Mouse (Mus musculus): ENCODE measurements around the gene 5730409E04Rik. TPM values are rescaled to one million over a fixed set of nuclear protein-coding genes. Genes with fewer than 3 reads are reported as not detected.

Gene 5730409E04Rik
- 0.13 and 0.18 TPM in 2 replicates for polyA plus RNA-seq (2015; fragmentation: Nextera tagmentation; extraction: Ambion mirVana)

GRCm38 (mm10) chr4:126609606-126610181, at the start of gene 5730409E04Rik:
Gene 5730409E04Rik, plus strand, starts transcription at chr4:126609818.
- no peaks in the 10 kb centered on the region for H3K9me3 ChIP-seq (replicated peaks; ENCODE audit: control insufficient read depth, low read length)
- no peaks in the 10 kb centered on the region for H3K36me3 ChIP-seq (ENCODE audit: control insufficient read depth, insufficient read depth)
- H3K4me1 ChIP-seq (ENCODE audit: control insufficient read depth, low read depth, low read length) = no peaks in the 10 kb centered on the region
- WGBS (ENCODE audit: insufficient replicate concordance) = 1% methylated on average over 48 of the region's 48 CpGs
- H3K27me3 ChIP-seq (ENCODE audit: control insufficient read depth, insufficient read depth, low read depth, low read length) = peaks cover 6% of the 10 kb centered on the region
- peak within 1 kb of the TSS; percentile 61 for H3K4me3 ChIP-seq (ENCODE audit: low read depth, low read length)
- peak; percentile 45 for ATAC-seq (ENCODE audit: low read depth)
- peak within 1 kb of the TSS; percentile 53; the same call in 1 of the 2 replicates for H3K9ac ChIP-seq (ENCODE audit: low read depth, low read length)
- peak within 1 kb of the TSS; percentile 75 for H3K4me2 ChIP-seq (ENCODE audit: low read depth, low read length)
- H3K27ac ChIP-seq (ENCODE audit: low read length) = no peak within 1 kb of the TSS

GRCm38 (mm10) chr4:126563798-126564197, 45.8 kb upstream of the 5730409E04Rik start:
- Histone ChIP-seq H3K4me3 (ENCODE audit: low read depth, low read length) (no peak overlapping the region), H3K27me3 (ENCODE audit: control insufficient read depth, insufficient read depth, low read depth, low read length) (no peaks in the 10 kb centered on the region), H3K4me1 (ENCODE audit: control insufficient read depth, low read depth, low read length) (peaks cover 2% of the 10 kb centered on the region; the same call in 1 of the 2 replicates), H3K9me3 (replicated peaks; ENCODE audit: control insufficient read depth, low read length) (no peaks in the 10 kb centered on the region), H3K4me2 (ENCODE audit: low read depth, low read length) (no peak overlapping the region), H3K9ac (ENCODE audit: low read depth, low read length) (no peak overlapping the region), H3K27ac (ENCODE audit: low read length) (no peak overlapping the region), H3K36me3 (ENCODE audit: control insufficient read depth, insufficient read depth) (peaks cover 59% of the 10 kb centered on the region)
- no peak for ATAC-seq (ENCODE audit: low read depth)
- WGBS (ENCODE audit: insufficient replicate concordance) = 73% methylated on average over 6 of the region's 6 CpGs

- H3K4me3 ChIP-seq (ENCODE audit: low read depth, low read length) = no peak overlapping the region
- no peaks in the 10 kb centered on the region for H3K4me1 ChIP-seq (ENCODE audit: control insufficient read depth, low read depth, low read length)
- no peaks in the 10 kb centered on the region for H3K27me3 ChIP-seq (ENCODE audit: control insufficient read depth, insufficient read depth, low read depth, low read length)
- 91% methylated on average over 4 of the region's 4 CpGs for WGBS (ENCODE audit: insufficient replicate concordance)
- no peak for ATAC-seq (ENCODE audit: low read depth)
- H3K4me2 ChIP-seq (ENCODE audit: low read depth, low read length) = no peak overlapping the region
- H3K9me3 ChIP-seq (replicated peaks; ENCODE audit: control insufficient read depth, low read length) = no peaks in the 10 kb centered on the region
- no peak overlapping the region for H3K27ac ChIP-seq (ENCODE audit: low read length)
- H3K36me3 ChIP-seq (ENCODE audit: control insufficient read depth, insufficient read depth) = peaks cover 68% of the 10 kb centered on the region
- no peak overlapping the region for H3K9ac ChIP-seq (ENCODE audit: low read depth, low read length)
These were observed 42.4 kb upstream of the 5730409E04Rik start for GRCm38 (mm10) chr4:126567243-126567642.

GRCm38 (mm10) chr4:126569783-126570182, 39.8 kb upstream of the 5730409E04Rik start:
- Histone ChIP-seq H3K36me3 (ENCODE audit: control insufficient read depth, insufficient read depth) (peaks cover 82% of the 10 kb centered on the region), H3K4me3 (ENCODE audit: low read depth, low read length) (no peak overlapping the region), H3K4me2 (ENCODE audit: low read depth, low read length) (no peak overlapping the region), H3K27ac (ENCODE audit: low read length) (no peak overlapping the region), H3K9ac (ENCODE audit: low read depth, low read length) (no peak overlapping the region), H3K9me3 (replicated peaks; ENCODE audit: control insufficient read depth, low read length) (no peaks in the 10 kb centered on the region), H3K27me3 (ENCODE audit: control insufficient read depth, insufficient read depth, low read depth, low read length) (no peaks in the 10 kb centered on the region), H3K4me1 (ENCODE audit: control insufficient read depth, low read depth, low read length) (no peaks in the 10 kb centered on the region)
- ATAC-seq (ENCODE audit: low read depth) = no peak
- WGBS (ENCODE audit: insufficient replicate concordance) = 83% methylated on average over 3 of the region's 3 CpGs

DNA sequence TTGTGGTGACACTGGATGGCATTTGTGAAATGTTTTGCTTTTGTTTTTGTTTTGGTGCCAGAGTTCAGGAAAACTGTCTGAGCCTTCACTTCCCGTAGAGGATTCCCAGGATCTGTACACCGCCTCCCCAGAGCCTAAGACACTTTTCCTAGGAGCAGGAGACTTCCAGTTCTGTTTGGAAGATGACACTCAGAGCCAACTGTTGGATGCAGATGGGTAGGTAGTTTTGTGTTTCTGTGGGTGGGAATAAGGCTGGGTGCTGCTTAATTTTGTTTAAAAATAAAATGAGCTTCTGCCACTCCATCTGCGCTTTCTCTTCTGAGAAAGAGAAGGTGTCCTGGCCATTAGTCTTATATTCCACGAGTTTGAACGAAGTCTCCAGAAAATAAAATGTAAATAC, 33.3 kb upstream of the 5730409E04Rik start:
- H3K27ac ChIP-seq (ENCODE audit: low read length) = no peak overlapping the region
- H3K27me3 ChIP-seq (ENCODE audit: control insufficient read depth, insufficient read depth, low read depth, low read length) = no peaks in the 10 kb centered on the region
- no peak overlapping the region for H3K9ac ChIP-seq (ENCODE audit: low read depth, low read length)
- no peaks in the 10 kb centered on the region for H3K4me1 ChIP-seq (ENCODE audit: control insufficient read depth, low read depth, low read length)
- H3K36me3 ChIP-seq (ENCODE audit: control insufficient read depth, insufficient read depth) = peaks cover 88% of the 10 kb centered on the region
- H3K4me2 ChIP-seq (ENCODE audit: low read depth, low read length) = no peak overlapping the region
- no peaks in the 10 kb centered on the region for H3K9me3 ChIP-seq (replicated peaks; ENCODE audit: control insufficient read depth, low read length)
- 87% methylated on average over 5 of the region's 5 CpGs for WGBS (ENCODE audit: insufficient replicate concordance)
- ATAC-seq (ENCODE audit: low read depth) = no peak
- no peak overlapping the region for H3K4me3 ChIP-seq (ENCODE audit: low read depth, low read length)

GRCm38 (mm10) chr4:126577920-126578319, 31.7 kb upstream of the 5730409E04Rik start:
- H3K9ac ChIP-seq (ENCODE audit: low read depth, low read length) = no peak overlapping the region
- no peak overlapping the region for H3K4me2 ChIP-seq (ENCODE audit: low read depth, low read length)
- no peaks in the 10 kb centered on the region for H3K27me3 ChIP-seq (ENCODE audit: control insufficient read depth, insufficient read depth, low read depth, low read length)
- peaks cover 86% of the 10 kb centered on the region for H3K36me3 ChIP-seq (ENCODE audit: control insufficient read depth, insufficient read depth)
- no peak overlapping the region for H3K27ac ChIP-seq (ENCODE audit: low read length)
- ATAC-seq (ENCODE audit: low read depth) = no peak
- WGBS (ENCODE audit: insufficient replicate concordance) = 56% methylated on average over 3 of the region's 3 CpGs
- no peak overlapping the region for H3K4me3 ChIP-seq (ENCODE audit: low read depth, low read length)
- H3K4me1 ChIP-seq (ENCODE audit: control insufficient read depth, low read depth, low read length) = no peaks in the 10 kb centered on the region
- H3K9me3 ChIP-seq (replicated peaks; ENCODE audit: control insufficient read depth, low read length) = no peaks in the 10 kb centered on the region

GRCm38 (mm10) chr4:126579077-126579476, 30.5 kb upstream of the 5730409E04Rik start:
- 72% methylated on average over 2 of the region's 2 CpGs for WGBS (ENCODE audit: insufficient replicate concordance)
- ATAC-seq (ENCODE audit: low read depth) = no peak
- Histone ChIP-seq H3K27ac (ENCODE audit: low read length) (no peak overlapping the region), H3K9ac (ENCODE audit: low read depth, low read length) (no peak overlapping the region), H3K36me3 (ENCODE audit: control insufficient read depth, insufficient read depth) (peaks cover 78% of the 10 kb centered on the region), H3K9me3 (replicated peaks; ENCODE audit: control insufficient read depth, low read length) (no peaks in the 10 kb centered on the region), H3K4me1 (ENCODE audit: control insufficient read depth, low read depth, low read length) (no peaks in the 10 kb centered on the region), H3K4me3 (ENCODE audit: low read depth, low read length) (no peak overlapping the region), H3K4me2 (ENCODE audit: low read depth, low read length) (no peak overlapping the region), H3K27me3 (ENCODE audit: control insufficient read depth, insufficient read depth, low read depth, low read length) (no peaks in the 10 kb centered on the region)

DNA sequence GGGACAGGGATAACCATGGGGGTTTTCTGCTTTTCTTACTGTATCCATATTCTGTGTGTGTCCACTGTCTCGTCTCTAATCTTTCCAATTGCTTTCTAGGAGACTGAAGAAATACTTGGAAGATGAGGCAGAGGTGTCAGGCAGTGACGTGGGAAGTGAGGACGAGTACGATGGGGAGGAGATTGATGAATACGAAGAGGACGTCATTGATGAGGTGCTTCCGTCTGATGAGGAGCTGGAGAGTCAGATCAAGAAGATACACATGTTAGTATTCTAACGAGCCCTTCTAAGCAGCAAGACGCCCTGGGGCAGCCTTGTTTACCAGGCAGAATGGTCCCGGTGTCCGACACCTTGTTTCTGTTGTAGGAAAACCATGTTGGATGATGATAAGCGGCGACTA, 23.9 kb upstream of the 5730409E04Rik start:
- 94% methylated on average over 13 of the region's 13 CpGs for WGBS (ENCODE audit: insufficient replicate concordance)
- no peak overlapping the region for H3K9ac ChIP-seq (ENCODE audit: low read depth, low read length)
- no peaks in the 10 kb centered on the region for H3K27me3 ChIP-seq (ENCODE audit: control insufficient read depth, insufficient read depth, low read depth, low read length)
- no peak for ATAC-seq (ENCODE audit: low read depth)
- H3K27ac ChIP-seq (ENCODE audit: low read length) = no peak overlapping the region
- H3K4me3 ChIP-seq (ENCODE audit: low read depth, low read length) = no peak overlapping the region
- H3K36me3 ChIP-seq (ENCODE audit: control insufficient read depth, insufficient read depth) = peaks cover 62% of the 10 kb centered on the region
- no peaks in the 10 kb centered on the region for H3K9me3 ChIP-seq (replicated peaks; ENCODE audit: control insufficient read depth, low read length)
- H3K4me1 ChIP-seq (ENCODE audit: control insufficient read depth, low read depth, low read length) = no peaks in the 10 kb centered on the region
- H3K4me2 ChIP-seq (ENCODE audit: low read depth, low read length) = no peak overlapping the region

- Histone ChIP-seq H3K4me2 (ENCODE audit: low read depth, low read length) (no peak overlapping the region), H3K27me3 (ENCODE audit: control insufficient read depth, insufficient read depth, low read depth, low read length) (no peaks in the 10 kb centered on the region), H3K9me3 (replicated peaks; ENCODE audit: control insufficient read depth, low read length) (no peaks in the 10 kb centered on the region), H3K4me3 (ENCODE audit: low read depth, low read length) (no peak overlapping the region), H3K4me1 (ENCODE audit: control insufficient read depth, low read depth, low read length) (no peaks in the 10 kb centered on the region), H3K9ac (ENCODE audit: low read depth, low read length) (no peak overlapping the region), H3K36me3 (ENCODE audit: control insufficient read depth, insufficient read depth) (peaks cover 48% of the 10 kb centered on the region), H3K27ac (ENCODE audit: low read length) (no peak overlapping the region)
- no peak for ATAC-seq (ENCODE audit: low read depth)
- 79% methylated on average over 6 of the region's 6 CpGs for WGBS (ENCODE audit: insufficient replicate concordance)
These were observed 17.6 kb upstream of the 5730409E04Rik start for GRCm38 (mm10) chr4:126592039-126592438.

All from liver, embryonic 16.5 days (tissue).